Mouse (Mus musculus): Measurements from ENCODE around the gene Cdhr2. TPM values are rescaled to one million over a fixed set of nuclear protein-coding genes. Genes with fewer than 3 reads are reported as not detected.
A peak's percentile ranks its signal among the peaks of the same experiment; 100 is the strongest.

Cdhr2 gene
- not detected in 2 replicates for total RNA-seq (2017)

- no peak for ATAC-seq (replicated peaks in 1 of 2; ENCODE audit: insufficient read depth in 1 of 2, low FRiP score in 2 of 2, low TSS enrichment in 1 of 2, low read depth in 1 of 2, poor library complexity in 2 of 2, severe bottlenecking in 2 of 2)
Measured at GRCm38 (mm10) chr13:54701243-54701642, at the start of gene Cdhr2. TSS of gene Cdhr2 (plus strand) at chr13:54701461.

GRCm38 (mm10) chr13:54660877-54661276 lies 40.4 kb upstream of the Cdhr2 start:
- ATAC-seq (replicated peaks in 1 of 2; ENCODE audit: insufficient read depth in 1 of 2, low FRiP score in 2 of 2, low TSS enrichment in 1 of 2, low read depth in 1 of 2, poor library complexity in 2 of 2, severe bottlenecking in 2 of 2), result no peak

- ATAC-seq (replicated peaks in 1 of 2; ENCODE audit: insufficient read depth in 1 of 2, low FRiP score in 2 of 2, low TSS enrichment in 1 of 2, low read depth in 1 of 2, poor library complexity in 2 of 2, severe bottlenecking in 2 of 2), result no peak
Measured at GRCm38 (mm10) chr13:54661358-54661757, 39.9 kb upstream of the Cdhr2 start.

GRCm38 (mm10) chr13:54663999-54664398 lies 37.3 kb upstream of the Cdhr2 start:
- ATAC-seq (replicated peaks in 1 of 2; ENCODE audit: insufficient read depth in 1 of 2, low FRiP score in 2 of 2, low TSS enrichment in 1 of 2, low read depth in 1 of 2, poor library complexity in 2 of 2, severe bottlenecking in 2 of 2), result no peak

GRCm38 (mm10) chr13:54664509-54664908 lies 36.8 kb upstream of the Cdhr2 start:
- ATAC-seq (replicated peaks in 1 of 2; ENCODE audit: insufficient read depth in 1 of 2, low FRiP score in 2 of 2, low TSS enrichment in 1 of 2, low read depth in 1 of 2, poor library complexity in 2 of 2, severe bottlenecking in 2 of 2), result no peak

- ATAC-seq (replicated peaks in 1 of 2; ENCODE audit: insufficient read depth in 1 of 2, low FRiP score in 2 of 2, low TSS enrichment in 1 of 2, low read depth in 1 of 2, poor library complexity in 2 of 2, severe bottlenecking in 2 of 2), result no peak
Measured at GRCm38 (mm10) chr13:54665062-54665461, 36.2 kb upstream of the Cdhr2 start.

- ATAC-seq (replicated peaks in 1 of 2; ENCODE audit: insufficient read depth in 1 of 2, low FRiP score in 2 of 2, low TSS enrichment in 1 of 2, low read depth in 1 of 2, poor library complexity in 2 of 2, severe bottlenecking in 2 of 2), result no peak
Measured at GRCm38 (mm10) chr13:54670491-54670890, 30.8 kb upstream of the Cdhr2 start.

GRCm38 (mm10) chr13:54675895-54676590 lies 25.2 kb upstream of the Cdhr2 start:
- ATAC-seq (replicated peaks in 1 of 2; ENCODE audit: insufficient read depth in 1 of 2, low FRiP score in 2 of 2, low TSS enrichment in 1 of 2, low read depth in 1 of 2, poor library complexity in 2 of 2, severe bottlenecking in 2 of 2), result no peak

GRCm38 (mm10) chr13:54678263-54678662 lies 23.0 kb upstream of the Cdhr2 start:
- no peak for ATAC-seq (replicated peaks in 1 of 2; ENCODE audit: insufficient read depth in 1 of 2, low FRiP score in 2 of 2, low TSS enrichment in 1 of 2, low read depth in 1 of 2, poor library complexity in 2 of 2, severe bottlenecking in 2 of 2)

GRCm38 (mm10) chr13:54680184-54680853 lies 20.9 kb upstream of the Cdhr2 start:
- no peak for ATAC-seq (replicated peaks in 1 of 2; ENCODE audit: insufficient read depth in 1 of 2, low FRiP score in 2 of 2, low TSS enrichment in 1 of 2, low read depth in 1 of 2, poor library complexity in 2 of 2, severe bottlenecking in 2 of 2)

- ATAC-seq (replicated peaks in 1 of 2; ENCODE audit: insufficient read depth in 1 of 2, low FRiP score in 2 of 2, low TSS enrichment in 1 of 2, low read depth in 1 of 2, poor library complexity in 2 of 2, severe bottlenecking in 2 of 2), result no peak
Measured at GRCm38 (mm10) chr13:54681291-54681690, 20.0 kb upstream of the Cdhr2 start.

- no peak for ATAC-seq (replicated peaks in 1 of 2; ENCODE audit: insufficient read depth in 1 of 2, low FRiP score in 2 of 2, low TSS enrichment in 1 of 2, low read depth in 1 of 2, poor library complexity in 2 of 2, severe bottlenecking in 2 of 2)
Measured at GRCm38 (mm10) chr13:54683301-54683700, 18.0 kb upstream of the Cdhr2 start.

- no peak for ATAC-seq (replicated peaks in 1 of 2; ENCODE audit: insufficient read depth in 1 of 2, low FRiP score in 2 of 2, low TSS enrichment in 1 of 2, low read depth in 1 of 2, poor library complexity in 2 of 2, severe bottlenecking in 2 of 2)
Measured at GRCm38 (mm10) chr13:54684140-54684896, 16.9 kb upstream of the Cdhr2 start.

- no peak for ATAC-seq (replicated peaks in 1 of 2; ENCODE audit: insufficient read depth in 1 of 2, low FRiP score in 2 of 2, low TSS enrichment in 1 of 2, low read depth in 1 of 2, poor library complexity in 2 of 2, severe bottlenecking in 2 of 2)
Measured at GRCm38 (mm10) chr13:54685174-54685573, 16.1 kb upstream of the Cdhr2 start.

GRCm38 (mm10) chr13:54686139-54687053 lies 14.9 kb upstream of the Cdhr2 start:
- no peak for ATAC-seq (replicated peaks in 1 of 2; ENCODE audit: insufficient read depth in 1 of 2, low FRiP score in 2 of 2, low TSS enrichment in 1 of 2, low read depth in 1 of 2, poor library complexity in 2 of 2, severe bottlenecking in 2 of 2)

GRCm38 (mm10) chr13:54687096-54687495 lies 14.2 kb upstream of the Cdhr2 start:
- ATAC-seq (replicated peaks in 1 of 2; ENCODE audit: insufficient read depth in 1 of 2, low FRiP score in 2 of 2, low TSS enrichment in 1 of 2, low read depth in 1 of 2, poor library complexity in 2 of 2, severe bottlenecking in 2 of 2), result peak; percentile 63 to 72

Measured in hematopoietic stem cell, adult 5-6 weeks (primary cell).